Mouse (Mus musculus) liver, embryonic 16.5 days (tissue): ENCODE data around the gene Amh. TPM values are rescaled to one million over a fixed set of nuclear protein-coding genes. Genes with fewer than 3 reads are reported as not detected.

Experiments used
- ATAC-seq: fragments of 200-750 bp; cut with Nextera tagmentation; 2 replicates; pipeline ENCODE4 v1.8.0; 2017; ENCODE audit warnings: low read depth, mild to moderate bottlenecking, moderate number of reproducible peaks, moderate library complexity
- H3K27ac ChIP-seq: fragments of 300-500 bp; sonication (generic); 2 replicates; pipeline ENCODE4 v1.5.1; 2014; ENCODE audit warnings: mild to moderate bottlenecking, low read length
- H3K27me3 ChIP-seq: fragments of 300-500 bp; sonication (generic); 2 replicates; pipeline ENCODE4 v1.6.1; 2014; ENCODE audit warnings: low read depth, low read length, mixed read lengths; ENCODE audit not compliant: control insufficient read depth, insufficient read depth
- H3K36me3 ChIP-seq: fragments of 300-500 bp; sonication (generic); 2 replicates; pipeline ENCODE4 v1.6.1; 2014; ENCODE audit warnings: mild to moderate bottlenecking; ENCODE audit not compliant: control insufficient read depth, insufficient read depth
- H3K4me1 ChIP-seq: fragments of 300-500 bp; sonication (generic); 2 replicates; pipeline ENCODE4 v1.6.1; 2014; ENCODE audit warnings: low read depth, low read length, mixed read lengths; ENCODE audit not compliant: control insufficient read depth
- H3K4me2 ChIP-seq: fragments of 300-500 bp; sonication (generic); 2 replicates; pipeline ENCODE4 v1.6.1; 2014; ENCODE audit warnings: low read depth, low read length, mixed read lengths
- H3K4me3 ChIP-seq: fragments of 300-500 bp; sonication (generic); 2 replicates; pipeline ENCODE4 v1.5.1; 2014; ENCODE audit warnings: low read depth, mild to moderate bottlenecking, low read length
- H3K9ac ChIP-seq: fragments of 300-500 bp; sonication (generic); 2 replicates; pipeline ENCODE4 v1.6.1; 2014; ENCODE audit warnings: low read depth, low read length
- H3K9me3 ChIP-seq: fragments of 300-500 bp; sonication (generic); replicated peaks from 2 replicates; pipeline ENCODE4 v1.6.1; 2016; ENCODE audit warnings: low read length; ENCODE audit not compliant: control insufficient read depth
- WGBS: fragments of 180-500 bp; shearing (Covaris S2); extraction: QIAGEN DNeasy Blood & Tissue Kit; methylation state at CpG from one replicate; pipeline ENCODE4 v1.1.7; 2014; ENCODE audit not compliant: insufficient replicate concordance; 5-methylcytosine and 5-hydroxymethylcytosine counted together
- polyA plus RNA-seq: library from polyadenylated mRNA; unstranded; fragments of >200 nt; fragmentation: Nextera tagmentation; extraction: Ambion mirVana; gene quantifications from 2 replicates; pipeline ENCODE4 v1.2.1, GENCODE M21; 2015

Gene Amh
- polyA plus RNA-seq, 1 experiment from 2014 or later: 0.08 TPM

- H3K9ac ChIP-seq: no peak overlapping the region
- no peak for ATAC-seq
These were observed 12.6 kb upstream of the Amh start for GRCm38 (mm10) chr10:80792175-80793032.

GRCm38 (mm10) chr10:80793033-80793784, 11.8 kb upstream of the Amh start:
- Histone ChIP-seq H3K4me1 (peaks cover 15% of the 10 kb centered on the region), H3K27ac (no peak overlapping the region), H3K27me3 (no peaks in the 10 kb centered on the region), H3K9me3 (no peaks in the 10 kb centered on the region), H3K9ac (no peak overlapping the region), H3K4me3 (no peak overlapping the region), H3K4me2 (no peak overlapping the region), H3K36me3 (peaks cover 65% of the 10 kb centered on the region)
- ATAC-seq: no peak
- WGBS: 85% methylated on average over 13 of the region's 13 CpGs

More at GRCm38 (mm10) chr10:80792175-80793032, 12.6 kb upstream of the Amh start:
- Histone ChIP-seq H3K9me3 (no peaks in the 10 kb centered on the region), H3K27me3 (no peaks in the 10 kb centered on the region), H3K4me1 (peaks cover 15% of the 10 kb centered on the region), H3K4me3 (no peak overlapping the region), H3K36me3 (peaks cover 73% of the 10 kb centered on the region), H3K4me2 (no peak overlapping the region), H3K27ac (no peak overlapping the region)
- 57% methylated on average over 41 of the region's 41 CpGs for WGBS

GRCm38 (mm10) chr10:80793803-80794202, 11.2 kb upstream of the Amh start:
- Histone ChIP-seq H3K4me2 (no peak overlapping the region), H3K9me3 (no peaks in the 10 kb centered on the region), H3K27ac (no peak overlapping the region), H3K36me3 (peaks cover 59% of the 10 kb centered on the region), H3K4me1 (peaks cover 15% of the 10 kb centered on the region), H3K9ac (no peak overlapping the region), H3K27me3 (no peaks in the 10 kb centered on the region), H3K4me3 (no peak overlapping the region)
- ATAC-seq: no peak
- WGBS: 73% methylated on average over 4 of the region's 4 CpGs

GRCm38 (mm10) chr10:80794750-80795149, 10.3 kb upstream of the Amh start:
- H3K9ac ChIP-seq: no peak overlapping the region
- no peaks in the 10 kb centered on the region for H3K9me3 ChIP-seq
- H3K4me2 ChIP-seq: no peak overlapping the region
- no peak overlapping the region for H3K4me3 ChIP-seq
- H3K36me3 ChIP-seq: peaks cover 51% of the 10 kb centered on the region
- H3K27ac ChIP-seq: no peak overlapping the region
- no peaks in the 10 kb centered on the region for H3K27me3 ChIP-seq
- 79% methylated on average over 8 of the region's 8 CpGs for WGBS
- H3K4me1 ChIP-seq: peaks cover 20% of the 10 kb centered on the region
- ATAC-seq: no peak

GRCm38 (mm10) chr10:80796307-80796848, 8.7 kb upstream of the Amh start:
- 77% methylated on average over 9 of the region's 9 CpGs for WGBS
- peak overlapping the region; percentile 93 for H3K4me3 ChIP-seq

GRCm38 (mm10) chr10:80797186-80798149, 7.6 kb upstream of the Amh start:
- Histone ChIP-seq H3K27ac (peak overlapping the region; percentile 97), H3K9me3 (no peaks in the 10 kb centered on the region), H3K27me3 (no peaks in the 10 kb centered on the region), H3K9ac (peak overlapping the region; percentile 94), H3K4me2 (peak overlapping the region; percentile 93), H3K4me1 (peaks cover 25% of the 10 kb centered on the region), H3K4me3 (peak overlapping the region; percentile 93), H3K36me3 (peaks cover 46% of the 10 kb centered on the region)
- 2% methylated on average over 58 of the region's 59 CpGs for WGBS
- ATAC-seq: peak; percentile 52

More at GRCm38 (mm10) chr10:80796307-80796848, 8.7 kb upstream of the Amh start:
- Histone ChIP-seq H3K36me3 (peaks cover 41% of the 10 kb centered on the region), H3K27me3 (no peaks in the 10 kb centered on the region), H3K9ac (peak overlapping the region; percentile 94), H3K4me2 (peak overlapping the region; percentile 93), H3K27ac (no peak overlapping the region), H3K4me1 (peaks cover 25% of the 10 kb centered on the region), H3K9me3 (no peaks in the 10 kb centered on the region)
- no peak for ATAC-seq

- peak within 1 kb of the TSS; percentile 93 for H3K4me3 ChIP-seq
- peak within 1 kb of the TSS; percentile 93 for H3K4me2 ChIP-seq
- H3K27ac ChIP-seq: peak within 1 kb of the TSS; percentile 97
- H3K4me1 ChIP-seq: peaks cover 25% of the 10 kb centered on the region
- peaks cover 53% of the 10 kb centered on the region for H3K36me3 ChIP-seq
- no peaks in the 10 kb centered on the region for H3K27me3 ChIP-seq
- peak within 1 kb of the TSS; percentile 94 for H3K9ac ChIP-seq
- under 1% methylated on average over 101 of the region's 104 CpGs for WGBS
- peak; percentile 94 for ATAC-seq
- no peaks in the 10 kb centered on the region for H3K9me3 ChIP-seq
These were observed 6.7 kb upstream of the Amh start, which contains the start of the genes Sf3a2 and Plekhj1 for GRCm38 (mm10) chr10:80798150-80799006. TSS of gene Sf3a2 (plus strand) at chr10:80798198. TSS of gene Plekhj1 (minus strand) at chr10:80798626.
